Mouse (Mus musculus) brain, embryonic 14.5 days (tissue): ENCODE measurements around the gene Ntrk3.

Experiments used
- CTCF ChIP-seq: fragments of 200-500 bp; IDR thresholded peaks from 2 replicates; pipeline ENCODE4 v1.5.1; 2012; ENCODE audit warnings: inconsistent platforms, mild to moderate bottlenecking, moderate library complexity, borderline replicate concordance; ENCODE audit not compliant: insufficient read depth, insufficient read length; ENCODE audit errors: extremely low read depth
- POLR2A ChIP-seq: fragments of 200-500 bp; IDR thresholded peaks from 2 replicates; pipeline ENCODE4 v1.6.1; 2012; ENCODE audit warnings: mild to moderate bottlenecking, inconsistent platforms, borderline replicate concordance; ENCODE audit not compliant: poor library complexity, insufficient read depth, insufficient read length, severe bottlenecking; ENCODE audit errors: extremely low read depth

GRCm38 (mm10) chr7:78707708-78708107, 30.1 kb downstream of the Ntrk3 start:
- TF ChIP-seq CTCF: no peak
- no peak for TF ChIP-seq POLR2A
